Mouse (Mus musculus): ENCODE measurements around the gene Akain1.

The Akain1 gene

GRCm38 (mm10) chr17:69438990-69439491 lies at the start of gene Akain1:
Gene Akain1 (plus strand): TSS chr17:69439326.
- peak; percentile 30 to 44 for DNase-seq

GRCm38 (mm10) chr17:69396147-69397033 lies 42.7 kb upstream of the Akain1 start:
- DNase-seq: peak; percentile 70 to 76

- no peak for DNase-seq
Measured at GRCm38 (mm10) chr17:69397163-69397562, 42.0 kb upstream of the Akain1 start.

GRCm38 (mm10) chr17:69398092-69398491 lies 41.0 kb upstream of the Akain1 start:
- no peak for DNase-seq

- no peak for DNase-seq
Measured at GRCm38 (mm10) chr17:69401146-69401545, 38.0 kb upstream of the Akain1 start.

- no peak for DNase-seq
Measured at GRCm38 (mm10) chr17:69416163-69416562, 23.0 kb upstream of the Akain1 start.

- DNase-seq: peak; percentile 93 to 94
Measured at GRCm38 (mm10) chr17:69416920-69417661, 22.0 kb upstream of the Akain1 start.

GRCm38 (mm10) chr17:69417724-69418373 lies 21.3 kb upstream of the Akain1 start:
- DNase-seq: no peak

- no peak for DNase-seq
Measured at GRCm38 (mm10) chr17:69421592-69421991, 17.5 kb upstream of the Akain1 start.

GRCm38 (mm10) chr17:69437836-69438235 lies 1.3 kb upstream of the Akain1 start:
- DNase-seq: no peak

GRCm38 (mm10) chr17:69438486-69438885 lies 640 bp upstream of the Akain1 start:
- DNase-seq: no peak

- DNase-seq: peak in 1 of 2 experiments; percentile 3
Measured at GRCm38 (mm10) chr17:69439571-69440480, 700 bp downstream of the Akain1 start.

GRCm38 (mm10) chr17:69441041-69441440 lies 1.9 kb downstream of the Akain1 start:
- DNase-seq: no peak

- DNase-seq: no peak
Measured at GRCm38 (mm10) chr17:69448679-69449078, 9.6 kb downstream of the Akain1 start.

GRCm38 (mm10) chr17:69461680-69462079 lies 22.6 kb downstream of the Akain1 start:
- no peak for DNase-seq

GRCm38 (mm10) chr17:69463037-69463436 lies 23.9 kb downstream of the Akain1 start:
- no peak for DNase-seq

- DNase-seq: no peak
Measured at GRCm38 (mm10) chr17:69471171-69471570, 32.0 kb downstream of the Akain1 start.

GRCm38 (mm10) chr17:69472401-69472800 lies 33.3 kb downstream of the Akain1 start:
- DNase-seq: no peak

- no peak for DNase-seq
Measured at GRCm38 (mm10) chr17:69474084-69474483, 35.0 kb downstream of the Akain1 start.

GRCm38 (mm10) chr17:69475423-69475822 lies 36.3 kb downstream of the Akain1 start:
- DNase-seq: peak; percentile 9 to 11

GRCm38 (mm10) chr17:69477526-69477925 lies 38.4 kb downstream of the Akain1 start:
- no peak for DNase-seq

- DNase-seq: no peak
Measured at GRCm38 (mm10) chr17:69479261-69479660, 40.1 kb downstream of the Akain1 start.

Data from lung, adult 18-20 months (tissue).